Mouse (Mus musculus) embryonic stem cell, embryonic (primary cell): ENCODE results near the gene Gm49318.

ENCODE experiments used
- CTCF ChIA-PET, 4 experiments: fragments of 300-600 bp in 2 of 4; fragments of 350-600 bp in 2 of 4; sonication (Branson Sonifier 250); formaldehyde crosslinking; loops; one replicate each; lab custom pipeline; 2022; ENCODE audit warnings: inconsistent platforms in 2 of 4; lab: Charles Lee
- POLR2A ChIA-PET, 4 experiments: fragments of 300-600 bp in 2 of 4; fragments of 350-600 bp in 2 of 4; sonication (Branson Sonifier 250); formaldehyde crosslinking; loops; one replicate each; lab custom pipeline; 2022; ENCODE audit warnings: antibody characterized with exemption in 4 of 4, inconsistent platforms in 1 of 4; lab: Charles Lee

The Gm49318 gene

DNA sequence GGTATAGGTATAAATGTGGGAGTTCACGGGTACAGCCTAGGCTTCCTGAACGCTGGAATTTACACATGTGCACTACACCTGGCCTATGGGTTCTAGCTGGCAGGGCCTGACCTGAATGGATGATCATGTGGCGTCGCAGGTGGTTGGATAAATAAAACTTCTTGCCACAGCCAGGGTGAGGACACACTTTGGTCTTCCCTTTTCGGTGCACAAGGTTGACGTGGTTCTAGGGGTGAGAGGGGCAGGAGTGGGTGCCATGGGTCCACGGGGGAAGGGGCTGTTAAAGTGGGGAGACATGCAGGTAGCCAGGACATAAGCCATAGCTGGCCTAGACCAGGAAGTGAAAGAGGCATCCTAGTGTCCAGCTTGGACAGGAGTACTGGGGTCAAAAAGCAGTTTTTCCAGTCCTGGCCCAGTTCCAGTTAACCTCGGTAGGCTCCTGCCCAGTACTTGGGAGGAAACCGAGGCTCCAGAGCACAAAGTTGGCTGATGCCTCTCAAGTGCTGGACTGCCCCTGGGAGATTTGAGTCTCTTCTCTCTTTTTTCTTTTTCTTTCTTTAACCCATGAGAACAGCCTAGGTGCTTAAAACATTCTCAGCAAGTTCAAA is 14.7 kb downstream of the Gm49318 start:
- ChIA-PET CTCF (interaction anchor here in 3 of 4 experiments (0.6 to 3.5 kb wide), 3 partner anchors 10 to 77 kb away, joined by 4 to 18 read pairs (median 7); no protein-coding TSS in a partner anchor), POLR2A (interaction anchor here in 3 of 4 experiments (0.9 to 4.9 kb wide), 13 partner anchors 8 to 129 kb away, joined by 3 to 43 read pairs (median 5); partner anchors contain the start of genes Gm49318 (in 2 of the 3), Zfp653 (in 2 of the 3), Ccdc159 (in 1 of the 3) and Ecsit (in 1 of the 3))

DNA sequence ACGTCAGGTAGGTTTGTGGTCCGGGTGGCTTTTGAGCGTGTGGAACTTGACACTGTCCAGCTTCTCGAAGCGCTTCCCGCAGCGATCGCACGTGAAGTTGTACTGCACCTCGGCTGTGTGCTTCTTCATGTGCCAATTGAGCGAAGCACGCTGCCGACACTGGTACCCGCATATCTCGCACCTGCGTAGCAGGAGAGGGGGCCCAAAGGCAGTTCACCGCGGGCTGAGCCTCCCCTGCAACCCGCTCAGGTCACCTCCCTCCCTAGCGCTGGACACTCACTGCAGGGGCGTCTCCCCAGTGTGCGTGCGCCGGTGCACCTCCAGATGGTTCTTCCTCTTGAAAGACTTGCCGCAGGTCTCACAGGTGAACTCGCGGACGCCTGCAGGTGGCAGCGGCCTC is 15.3 kb downstream of the Gm49318 start:
- ChIA-PET POLR2A (interaction anchor here in 3 of 4 experiments (0.5 to 4.9 kb wide), 23 partner anchors 9 to 510 kb away, joined by 3 to 43 read pairs (median 6); partner anchors contain the start of genes Gm49318 (in 2 of the 3), Zfp653 (in 2 of the 3), Anln (in 1 of the 3) and Carm1 (in 1 of the 3)), CTCF (interaction anchor here (0.5 to 3.5 kb wide), 14 partner anchors 9 to 355 kb away, joined by 3 to 18 read pairs (median 6); partner anchors contain the start of genes Gm49318 (in 2 of the 4), Zfp653 (in 2 of the 4), 9530077C05Rik (in 1 of the 4) and Ccdc159 (in 1 of the 4))

GRCm38 (mm10) chr9:22054411-22055076 is 16.5 kb downstream of the Gm49318 start:
- POLR2A ChIA-PET: interaction anchor here (0.5 to 4.9 kb wide), 98 partner anchors 9 to 1242 kb away, joined by 3 to 43 read pairs (median 4); partner anchors contain the start of genes Gm49318 (in 3 of the 4), Zfp653 (in 3 of the 4), Ccdc159 (in 2 of the 4) and Ldlr (in 2 of the 4)

DNA sequence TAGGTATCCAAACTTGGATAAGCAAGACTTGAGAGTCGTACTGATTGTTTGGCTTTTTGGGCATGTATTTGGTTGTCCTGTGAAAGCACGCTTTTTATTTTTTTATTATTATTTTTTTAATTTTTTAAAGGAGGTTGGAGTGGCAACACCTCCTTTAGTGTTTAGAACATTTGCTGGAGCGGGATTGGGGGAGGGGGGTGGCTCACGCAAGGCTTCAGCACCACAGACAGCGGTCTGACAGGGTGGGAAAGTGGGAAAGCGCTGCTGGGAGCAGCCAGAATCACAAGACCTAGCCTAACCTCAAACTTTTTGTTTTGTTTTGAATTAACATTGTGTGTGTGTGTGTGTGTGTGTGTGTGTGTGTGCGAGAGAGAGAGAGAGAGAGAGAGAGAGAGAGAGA is 17.4 kb downstream of the Gm49318 start:
- ChIA-PET CTCF (interaction anchor here in 3 of 4 experiments (0.5 to 3.5 kb wide), 20 partner anchors 12 to 293 kb away, joined by 3 to 18 read pairs (median 5); partner anchors contain the start of genes Ccdc159 (in 1 of the 3), Gm49318 (in 1 of the 3), Pigyl (in 1 of the 3) and Tmem205 (in 1 of the 3)), POLR2A (interaction anchor here in 3 of 4 experiments (0.6 to 4.9 kb wide), 38 partner anchors 10 to 508 kb away, joined by 3 to 43 read pairs (median 5); partner anchors contain the start of genes 9530077C05Rik (in 1 of the 3), Carm1 (in 1 of the 3), Ecsit (in 1 of the 3) and Gm49318 (in 1 of the 3))

More at GRCm38 (mm10) chr9:22054411-22055076, 16.5 kb downstream of the Gm49318 start:
- CTCF ChIA-PET: interaction anchor here (0.5 to 3.5 kb wide), 59 partner anchors 9 to 456 kb away, joined by 3 to 18 read pairs (median 4); partner anchors contain the start of genes 9530077C05Rik (in 2 of the 4), Gm49318 (in 2 of the 4), Zfp653 (in 2 of the 4) and Ccdc159 (in 1 of the 4)

GRCm38 (mm10) chr9:22051958-22052254 is 19.2 kb downstream of the Gm49318 start, which contains the start of gene Elavl3:
Elavl3 (minus strand) TSS chr9:22052023.
- ChIA-PET CTCF (interaction anchor here in 2 of 4 experiments (0.6 kb wide), 3 partner anchors 66 to 328 kb away, joined by 4 to 5 read pairs (median 4); no protein-coding TSS in a partner anchor), POLR2A (interaction anchor here in 3 of 4 experiments (0.6 to 3.9 kb wide), 29 partner anchors 8 to 1290 kb away, joined by 3 to 24 read pairs (median 4); partner anchors contain the start of genes Ecsit (in 1 of the 3), Gm49318 (in 1 of the 3), Ldlr (in 1 of the 3) and Pigyl (in 1 of the 3))

- CTCF ChIA-PET: interaction anchor here in 3 of 4 experiments (0.6 to 1.5 kb wide), 4 partner anchors 34 to 427 kb away, joined by 3 to 5 read pairs (median 4); partner anchors contain the start of gene Ecsit (in 1 of the 3)
- POLR2A ChIA-PET: interaction anchor here (0.6 to 3.9 kb wide), 53 partner anchors 10 to 1289 kb away, joined by 3 to 24 read pairs (median 4); partner anchors contain the start of genes Ccdc159 (in 2 of the 4), Ecsit (in 2 of the 4), Tmem205 (in 2 of the 4) and 9530077C05Rik (in 1 of the 4)
These were observed 19.7 kb downstream of the Gm49318 start for GRCm38 (mm10) chr9:22051161-22051957.

DNA sequence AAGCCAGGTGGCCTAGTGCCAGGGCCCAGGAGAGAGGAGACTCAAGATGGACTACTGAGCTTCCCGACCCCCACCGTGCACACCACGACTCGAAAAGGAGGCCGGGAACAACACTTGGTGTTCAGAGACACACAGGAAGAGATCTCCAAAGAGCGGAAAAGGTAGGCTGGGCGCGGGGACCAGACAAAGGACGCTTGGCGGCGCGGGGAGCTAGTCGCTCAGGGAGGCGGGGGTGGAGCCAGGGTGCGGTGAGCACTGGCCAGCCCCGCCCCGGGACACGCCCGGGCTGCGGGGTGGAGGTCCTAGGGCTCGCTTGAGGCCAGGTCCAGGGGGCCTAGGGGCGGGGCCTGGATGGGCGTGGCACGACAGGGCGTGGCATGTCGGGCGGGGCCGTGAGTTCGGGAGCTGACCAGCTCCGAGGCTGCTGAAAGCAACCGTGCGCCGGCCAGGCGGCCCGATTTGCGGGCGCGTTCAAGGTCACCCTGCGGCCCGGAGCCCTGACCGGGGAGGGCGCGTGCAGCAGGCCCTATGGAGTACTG is 20.6 kb downstream of the Gm49318 start:
- POLR2A ChIA-PET: interaction anchor here (0.5 to 3.9 kb wide), 62 partner anchors 9 to 676 kb away, joined by 3 to 24 read pairs (median 4); partner anchors contain the start of genes Ecsit (in 3 of the 4), Ccdc159 (in 2 of the 4), Tmem205 (in 2 of the 4) and 9530077C05Rik (in 1 of the 4)
- CTCF ChIA-PET: interaction anchor here in 2 of 4 experiments (0.7 to 1.5 kb wide), 6 partner anchors 20 to 181 kb away, joined by 3 to 5 read pairs (median 3); partner anchors contain the start of genes Gm49318 (in 2 of the 2), Ecsit (in 1 of the 2) and Zfp653 (in 1 of the 2)

DNA sequence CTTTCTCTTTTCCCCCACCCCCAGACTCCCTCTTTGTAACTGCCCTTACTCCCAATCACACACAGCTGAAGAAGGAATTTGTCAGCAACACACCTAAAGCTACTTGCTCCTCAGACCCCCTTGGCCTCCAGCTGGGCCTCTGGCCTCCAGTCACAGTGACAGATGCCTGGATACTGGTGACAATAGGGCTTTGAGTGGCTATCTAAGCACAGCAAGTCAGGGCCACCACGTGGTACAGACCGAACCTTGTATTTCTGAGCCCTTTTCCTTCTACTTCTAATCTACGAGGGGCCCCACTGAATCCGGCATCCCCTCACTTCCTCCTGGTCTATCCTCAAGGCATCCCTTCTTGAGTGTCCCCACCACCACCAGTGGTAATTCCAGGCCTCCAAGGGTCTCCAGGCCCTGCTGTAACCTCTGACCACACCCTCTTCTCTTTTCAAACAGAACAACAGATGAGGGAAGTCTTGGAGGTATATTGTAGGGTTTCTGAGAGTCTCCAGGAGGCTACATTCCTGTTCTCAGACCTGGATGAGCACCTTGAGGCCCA is 21.3 kb downstream of the Gm49318 start:
- POLR2A ChIA-PET: interaction anchor here in 3 of 4 experiments (0.5 to 3.9 kb wide), 57 partner anchors 9 to 676 kb away, joined by 3 to 24 read pairs (median 4); partner anchors contain the start of genes Ccdc159 (in 2 of the 3), Ecsit (in 2 of the 3), Tmem205 (in 2 of the 3) and 9530077C05Rik (in 1 of the 3)
- CTCF ChIA-PET: interaction anchor here in 3 of 4 experiments (0.5 to 1.5 kb wide), 8 partner anchors 8 to 181 kb away, joined by 3 to 5 read pairs (median 3); partner anchors contain the start of genes Gm49318 (in 2 of the 3), Ecsit (in 1 of the 3) and Zfp653 (in 1 of the 3)

DNA sequence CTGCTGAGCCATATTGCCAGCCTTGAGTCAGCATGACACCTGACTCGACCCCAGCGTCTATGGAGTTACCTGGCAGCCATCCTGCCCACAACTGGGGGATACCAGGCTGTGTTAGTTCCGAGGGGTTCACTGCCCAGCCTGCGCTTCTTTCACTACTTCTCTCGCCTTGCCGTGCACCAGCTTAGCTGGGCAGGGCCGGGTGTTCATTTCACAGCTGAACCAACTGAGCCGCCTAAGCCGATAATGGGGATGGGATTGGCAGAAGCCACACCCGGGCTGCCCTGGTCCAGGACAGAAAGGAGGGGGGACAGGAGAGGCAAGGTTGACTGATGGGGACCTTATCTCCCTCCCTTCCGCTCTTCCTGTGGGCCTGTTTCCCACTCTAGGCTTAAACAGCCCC is 21.7 kb downstream of the Gm49318 start:
- POLR2A ChIA-PET: interaction anchor here in 2 of 4 experiments (0.6 to 3.9 kb wide), 14 partner anchors 8 to 179 kb away, joined by 3 to 24 read pairs (median 4); no protein-coding TSS in a partner anchor

GRCm38 (mm10) chr9:22047329-22047728 is 23.7 kb downstream of the Gm49318 start:
- POLR2A ChIA-PET: interaction anchor here in 2 of 4 experiments (0.7 to 1.3 kb wide), 4 partner anchors 23 to 120 kb away, joined by 3 to 8 read pairs (median 3); partner anchors contain the start of genes Ccdc159 (in 1 of the 2), Gm49318 (in 1 of the 2), Pigyl (in 1 of the 2) and Tmem205 (in 1 of the 2)
- CTCF ChIA-PET: interaction anchor here in 3 of 4 experiments (0.6 to 1.1 kb wide), 3 partner anchors 96 to 1195 kb away, joined by 3 to 5 read pairs (median 3); no protein-coding TSS in a partner anchor

More for the DNA sequence above, 21.7 kb downstream of the Gm49318 start:
- CTCF ChIA-PET: interaction anchor here in 2 of 4 experiments (0.5 to 1.5 kb wide), 3 partner anchors 8 to 47 kb away, joined by 3 to 5 read pairs (median 3); no protein-coding TSS in a partner anchor

GRCm38 (mm10) chr9:22041832-22042231 is 29.2 kb downstream of the Gm49318 start:
- POLR2A ChIA-PET: interaction anchor here in 3 of 4 experiments (0.9 to 4.8 kb wide), 7 partner anchors 9 to 35 kb away, joined by 3 to 24 read pairs (median 3); partner anchors contain the start of gene Elavl3 (in 1 of the 3)
- CTCF ChIA-PET: interaction anchor here in 3 of 4 experiments (0.6 to 1.1 kb wide), 5 partner anchors 8 to 819 kb away, joined by 3 to 4 read pairs (median 3); no protein-coding TSS in a partner anchor

- ChIA-PET CTCF (no interaction called here), POLR2A (interaction anchor here in 1 of 4 experiments (0.7 to 1.0 kb wide), 4 partner anchors 12 to 53 kb away, joined by 3 to 5 read pairs (median 3); no protein-coding TSS in a partner anchor)
These were observed 33.2 kb downstream of the Gm49318 start for GRCm38 (mm10) chr9:22037826-22038225.

- ChIA-PET CTCF (interaction anchor here in 2 of 4 experiments (0.5 to 1.1 kb wide), 2 partner anchors 26 to 120 kb away, joined by 3 to 4 read pairs; no protein-coding TSS in a partner anchor), POLR2A (interaction anchor here in 1 of 4 experiments (1.1 to 1.7 kb wide), 2 partner anchors 10 to 15 kb away, joined by 3 to 5 read pairs; no protein-coding TSS in a partner anchor)
These were observed 35.6 kb downstream of the Gm49318 start for GRCm38 (mm10) chr9:22035300-22036044.

GRCm38 (mm10) chr9:22030386-22030785 is 40.7 kb downstream of the Gm49318 start:
- CTCF ChIA-PET: interaction anchor here in 1 of 4 experiments (0.5 kb wide), 1 partner anchor 1451 kb away, joined by 7 read pairs; no protein-coding TSS in a partner anchor
- POLR2A ChIA-PET: interaction anchor here in 1 of 4 experiments (1.4 to 1.5 kb wide), 2 partner anchors 26 to 87 kb away, joined by 3 to 4 read pairs; partner anchors contain the start of gene Elof1
